In the genomic region with DNA sequence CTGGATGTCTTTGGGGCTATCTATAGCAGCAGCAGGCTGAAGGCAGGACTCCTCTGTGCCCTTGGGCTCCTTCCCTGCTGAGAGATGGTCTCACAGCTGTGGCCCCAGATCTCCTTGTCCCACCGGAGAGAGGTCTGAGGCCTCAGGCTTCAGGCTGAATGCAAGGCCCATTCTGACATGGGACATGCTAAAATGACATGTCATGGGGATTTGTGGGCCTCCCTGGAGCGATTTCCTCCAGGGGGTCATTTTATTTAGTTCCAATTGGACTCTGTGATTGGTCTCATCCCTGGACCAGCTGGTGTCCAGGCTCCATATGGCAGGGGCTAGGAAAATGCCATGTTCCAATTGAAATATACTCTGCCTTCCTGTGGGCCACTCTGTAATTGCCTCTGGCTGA, we compare ENCODE assay signal across 15 mouse cellular contexts.
DNase-seq lines count a peak whose midpoint lies in the region; ATAC-seq lines count a peak whose summit lies in the region.
"Had no signal": no experiment of that assay in that cellular context is flagged by ENCODE, and none has a peak within 500 bp of the region (broad histone marks: within the 10 kb centered on the region; RNA-seq: fewer than 3 reads in every experiment).

No protein-coding gene starts in this region.

- 63% methylated on average over 2 of the region's 2 CpGs for WGBS in liver, embryonic 12.5 days (ENCODE audit: insufficient replicate concordance)
- WGBS in embryonic facial prominence, embryonic 10.5 days = 64% methylated on average over 2 of the region's 2 CpGs
- 44% methylated on average over 2 of the region's 2 CpGs for WGBS in midbrain, embryonic 13.5 days

- no peaks in the 10 kb centered on the region for H3K27me3 ChIP-seq in liver, embryonic 12.5 days (replicated peaks)
- peaks cover 45% of the 10 kb centered on the region for H3K27me3 ChIP-seq in embryonic facial prominence, embryonic 10.5 days (replicated peaks; ENCODE audit: low read depth, poor library complexity, severe bottlenecking)
- peaks cover 13% of the 10 kb centered on the region; the same call in 1 of the 2 replicates for H3K27me3 ChIP-seq in midbrain, embryonic 13.5 days
- H3K27me3 ChIP-seq: embryonic facial prominence, embryonic 13.5 days; heart, embryonic 12.5 days had no signal

- H3K9me3 ChIP-seq in liver, embryonic 12.5 days (replicated peaks) = no peaks in the 10 kb centered on the region
- no peaks in the 10 kb centered on the region for H3K9me3 ChIP-seq in embryonic facial prominence, embryonic 10.5 days
- H3K9me3 ChIP-seq in midbrain, embryonic 13.5 days = no peaks in the 10 kb centered on the region
- H3K9me3 ChIP-seq: embryonic facial prominence, embryonic 13.5 days; heart, embryonic 12.5 days had no signal

- ATAC-seq in liver, embryonic 12.5 days = no peak
- peak; percentile 37; the same call in 1 of the 2 replicates for ATAC-seq in midbrain, embryonic 13.5 days

- H3K27ac ChIP-seq in liver, embryonic 12.5 days = peak overlapping the region; percentile 89; the same call in 1 of the 2 replicates
- 0 out of 2 replicates have a peak overlapping the region, but pooled peaks have one; percentile 7 for H3K27ac ChIP-seq in embryonic facial prominence, embryonic 10.5 days (replicated peaks)
- peak overlapping the region; percentile 74 for H3K27ac ChIP-seq in midbrain, embryonic 13.5 days
- H3K27ac ChIP-seq: embryonic facial prominence, embryonic 13.5 days had no signal

- H3K4me3 ChIP-seq in liver, embryonic 12.5 days = no peak overlapping the region
- no peak overlapping the region for H3K4me3 ChIP-seq in embryonic facial prominence, embryonic 10.5 days
- no peak overlapping the region for H3K4me3 ChIP-seq in midbrain, embryonic 13.5 days (replicated peaks)
- H3K4me3 ChIP-seq: embryonic facial prominence, embryonic 13.5 days; heart, embryonic 12.5 days had no signal

- 0 out of 2 replicates have a peak overlapping the region, but pooled peaks have one; percentile 1 for H3K9ac ChIP-seq in liver, embryonic 12.5 days
- H3K9ac ChIP-seq in midbrain, embryonic 13.5 days (replicated peaks) = no peak overlapping the region
- H3K9ac ChIP-seq: embryonic facial prominence, embryonic 13.5 days; heart, embryonic 12.5 days had no signal

- peaks cover 65% of the 10 kb centered on the region for H3K4me1 ChIP-seq in liver, embryonic 12.5 days
- H3K4me1 ChIP-seq in embryonic facial prominence, embryonic 10.5 days = peaks cover 14% of the 10 kb centered on the region
- peaks cover 66% of the 10 kb centered on the region for H3K4me1 ChIP-seq in midbrain, embryonic 13.5 days (replicated peaks)
- H3K4me1 ChIP-seq: embryonic facial prominence, embryonic 13.5 days; heart, embryonic 12.5 days had no signal

- H3K4me2 ChIP-seq in liver, embryonic 12.5 days = no peak overlapping the region
- H3K4me2 ChIP-seq in midbrain, embryonic 13.5 days (replicated peaks) = no peak overlapping the region
- H3K4me2 ChIP-seq: embryonic facial prominence, embryonic 13.5 days; heart, embryonic 12.5 days had no signal

- H3K36me3 ChIP-seq in liver, embryonic 12.5 days = no peaks in the 10 kb centered on the region
- H3K36me3 ChIP-seq in embryonic facial prominence, embryonic 10.5 days (replicated peaks) = no peaks in the 10 kb centered on the region
- no peaks in the 10 kb centered on the region for H3K36me3 ChIP-seq in midbrain, embryonic 13.5 days
- H3K36me3 ChIP-seq: embryonic facial prominence, embryonic 13.5 days; heart, embryonic 12.5 days had no signal

- DNase-seq in embryo, embryonic 10.5 days (ENCODE audit: low spot score) = peak; percentile 36
- no peak for DNase-seq in embryo, embryonic 9.5 days (ENCODE audit: extremely low spot score)
- no peak for DNase-seq in liver
- no peak for DNase-seq in embryonic facial prominence, embryonic 10.5 days (ENCODE audit: low spot score)
- no peak for DNase-seq in adrenal gland, adult 8-10 months
- DNase-seq in thymus, postnatal 14 days = no peak
- DNase-seq: cerebellum, adult 11 months; kidney, postnatal 4 days; lung, postnatal 14 days; spleen, adult 18-20 months; thymus, adult 18-20 months had no signal

Comparison
In these comparisons a context has a peak if more than half of its experiments do, and no peak if none do; other contexts are left out.
1. H3K27ac ChIP-seq: peak in every context shown above with its lines; median percentile 89 in liver, embryonic 12.5 days; 74 in midbrain, embryonic 13.5 days; 7 in embryonic facial prominence, embryonic 10.5 days.